Mouse (Mus musculus) kidney, adult 9 months (tissue): ENCODE data around the gene Olfr926.
"Not testable (repeated sequence)": the region's sequence is repeated elsewhere in the genome, so short reads cannot be mapped to it uniquely, and the experiment has no call there.

Source experiments
- DNase-seq: peaks from one replicate; pipeline ENCODE4 v3.0.0; 2022

Olfr926 gene

GRCm38 (mm10) chr9:38876826-38877225 lies at the start of gene Olfr926:
Gene Olfr926, plus strand, starts transcription at chr9:38877126.
- no peak for DNase-seq

GRCm38 (mm10) chr9:38833027-38833426 lies 43.9 kb upstream of the Olfr926 start:
- no peak for DNase-seq

- DNase-seq = no peak
Measured at GRCm38 (mm10) chr9:38844149-38844548, 32.8 kb upstream of the Olfr926 start, which contains the start of gene Olfr924. Gene Olfr924, plus strand, starts transcription at chr9:38844449.

GRCm38 (mm10) chr9:38854760-38855159 lies 22.2 kb upstream of the Olfr926 start, which contains the start of gene Olfr26:
Gene Olfr26, plus strand, starts transcription at chr9:38855060.
- DNase-seq = no peak

GRCm38 (mm10) chr9:38874880-38875279 lies 2.0 kb upstream of the Olfr926 start:
- not testable (repeated sequence) for DNase-seq
